Mouse (Mus musculus) retina, postnatal 1 day (tissue): ENCODE measurements at regions not wholly inside any gene's neighbourhood (a gene's known extent, or its start where the extent isn't known, plus 50 kb on each side); places are given as distances from the start of the nearest gene placed in this dataset.

Experiments used
- DNase-seq: peaks from one replicate; pipeline ENCODE4 v3.0.0-alpha.2; 2012

GRCm38 (mm10) chr15:64622591-64622990 lies 194.9 kb upstream of the Gm21798 start:
- no peak for DNase-seq

DNA sequence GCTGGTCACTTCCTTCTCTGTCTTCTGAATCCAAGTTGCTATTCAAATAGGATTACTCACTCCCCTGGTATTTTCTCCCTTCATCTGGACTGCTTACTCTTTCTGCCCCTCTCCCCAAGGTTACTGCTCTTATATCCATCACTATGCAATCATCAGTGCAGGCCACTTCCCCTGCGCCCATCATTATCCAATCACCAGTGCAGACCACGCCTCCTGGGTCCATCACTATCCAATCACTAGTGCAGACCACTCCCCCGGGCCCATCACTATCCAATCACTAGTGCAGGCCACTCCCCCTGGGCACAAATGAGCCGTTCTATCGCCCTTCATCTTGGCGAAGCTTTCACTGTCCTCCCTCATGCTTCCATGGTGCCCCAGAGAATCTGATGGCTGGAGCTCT lies 191.1 kb upstream of the Gm21798 start:
- peak; percentile 15 for DNase-seq

DNA sequence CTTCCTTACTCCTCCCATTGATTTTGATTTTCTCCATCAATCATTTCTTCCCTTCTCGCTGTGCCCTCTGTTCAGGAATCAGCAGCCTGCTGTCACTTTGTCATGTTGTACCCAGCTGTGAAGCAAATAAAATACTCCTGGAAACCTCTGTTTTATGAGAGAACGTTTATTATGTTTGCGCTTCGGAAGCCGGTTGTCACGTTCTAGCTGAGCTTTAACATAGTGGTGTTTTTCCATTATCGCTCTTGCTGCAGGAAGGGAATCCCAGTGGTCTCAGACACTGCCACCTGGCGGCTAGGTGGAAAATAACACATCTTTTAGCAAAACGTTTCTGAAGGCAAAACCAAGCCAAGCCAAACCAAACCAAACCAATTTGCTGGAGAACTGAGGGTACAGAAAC lies 190.2 kb upstream of the Gm21798 start:
- DNase-seq: peak; percentile 79
